Comparison of ENCODE assay signal across 30 mouse cellular contexts in the genomic region with DNA sequence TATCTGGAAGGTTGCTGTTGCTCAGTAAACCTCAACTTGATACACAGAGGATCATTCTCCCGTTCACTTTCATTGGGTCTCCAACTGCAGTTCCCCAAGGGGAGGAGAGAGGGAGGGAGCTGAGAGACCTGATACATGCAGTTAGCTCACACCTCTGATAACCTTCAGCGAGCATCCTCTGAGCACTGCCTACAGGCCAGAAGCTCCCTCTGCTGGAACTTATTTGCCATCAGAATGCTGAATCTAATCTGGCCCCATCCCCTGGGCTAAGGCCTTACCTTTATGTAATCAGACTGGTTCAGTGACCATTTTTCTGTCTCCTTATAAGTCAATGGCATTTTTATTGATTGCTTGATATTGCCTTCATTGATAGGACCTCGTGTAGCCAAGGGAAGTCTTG. TPM values are rescaled to one million over a fixed set of nuclear protein-coding genes. Genes with fewer than 3 reads are reported as not detected.
DNase-seq lines count a peak whose midpoint lies in the region; ATAC-seq and TF ChIP-seq lines count a peak whose summit lies in the region.
"Had no signal": no experiment of that assay in that cellular context is flagged by ENCODE, and none has a peak within 500 bp of the region (broad histone marks: within the 10 kb centered on the region; RNA-seq: fewer than 3 reads in every experiment).

No protein-coding gene starts in this region.

- no peak for ATAC-seq in intestine, postnatal 0 days
- no peak for ATAC-seq in intestine, embryonic 16.5 days
- no peak for ATAC-seq in midbrain, postnatal 0 days (ENCODE audit: low FRiP score)
- ATAC-seq in midbrain, embryonic 11.5 days (ENCODE audit: low FRiP score) = no peak
- no peak for ATAC-seq in stomach, postnatal 0 days (ENCODE audit: low FRiP score, low TSS enrichment)
- ATAC-seq: forebrain, embryonic 15.5 days had no signal

- H3K36me3 ChIP-seq in intestine, postnatal 0 days (ENCODE audit: control insufficient read depth, insufficient read depth) = no peaks in the 10 kb centered on the region
- no peaks in the 10 kb centered on the region for H3K36me3 ChIP-seq in intestine, embryonic 16.5 days (ENCODE audit: control insufficient read depth, insufficient read depth, low read length)
- no peaks in the 10 kb centered on the region for H3K36me3 ChIP-seq in midbrain, postnatal 0 days (ENCODE audit: insufficient read depth, low read length)
- no peaks in the 10 kb centered on the region for H3K36me3 ChIP-seq in midbrain, embryonic 11.5 days (ENCODE audit: control insufficient read depth, insufficient read depth, low read length)
- H3K36me3 ChIP-seq in stomach, postnatal 0 days (ENCODE audit: control insufficient read depth, insufficient read depth, low read length) = no peaks in the 10 kb centered on the region
- H3K36me3 ChIP-seq: forebrain, embryonic 15.5 days; heart, embryonic 13.5 days; hindbrain, embryonic 15.5 days; midbrain, embryonic 12.5 days; neural tube, embryonic 13.5 days; stomach, embryonic 15.5 days had no signal

- DNase-seq in cerebellum, adult 2 months = peak in 1 of 2 experiments; percentile 36
- DNase-seq in cerebellum, adult 11 months = no peak
- no peak for DNase-seq in midbrain, postnatal 0 days (ENCODE audit: low spot score)
- DNase-seq in midbrain, embryonic 11.5 days (ENCODE audit: low spot score, missing footprints) = no peak
- no peak for DNase-seq in stomach, postnatal 0 days (ENCODE audit: low spot score)
- no peak for DNase-seq in ovary, postnatal 14 days (ENCODE audit: low spot score)
- DNase-seq: adrenal gland, adult 8-10 months; cerebellum, postnatal 25 days; gastrocnemius, adult 2 months; gastrocnemius, postnatal 36 days; heart, adult 2 months; heart, postnatal 10 days; kidney, adult 8-10 months; kidney, postnatal 25 days; layer of hippocampus, postnatal 36 days; liver; lung, embryonic 14.5 days; thymus, postnatal 25 days had no signal

- 74% methylated on average over 3 of the region's 3 CpGs for WGBS in cerebellum, adult 2 months
- 30% methylated on average over 3 of the region's 3 CpGs for WGBS in intestine, postnatal 0 days
- 35% methylated on average over 3 of the region's 3 CpGs for WGBS in intestine, embryonic 16.5 days
- WGBS in midbrain, postnatal 0 days = 71% methylated on average over 3 of the region's 3 CpGs
- whole genome bisulfite sequencing in midbrain, embryonic 11.5 days = 61% methylated on average over 3 of the region's 3 CpGs
- WGBS in stomach, postnatal 0 days = 49% methylated on average over 3 of the region's 3 CpGs

- TF ChIP-seq EP300 in stomach, postnatal 0 days (optimal IDR thresholded peaks at IDR 0.05) = no peak

- peaks cover 4% of the 10 kb centered on the region; the same call in 1 of the 2 replicates for H3K4me1 ChIP-seq in cerebellum, adult 2 months (ENCODE audit: control insufficient read depth, insufficient read depth, low read length)
- no peaks in the 10 kb centered on the region for H3K4me1 ChIP-seq in intestine, postnatal 0 days (replicated peaks; ENCODE audit: control insufficient read depth, insufficient read depth, low read length)
- H3K4me1 ChIP-seq in intestine, embryonic 16.5 days (ENCODE audit: control insufficient read depth, insufficient read depth, low read length) = no peaks in the 10 kb centered on the region
- no peaks in the 10 kb centered on the region for H3K4me1 ChIP-seq in midbrain, postnatal 0 days (ENCODE audit: insufficient read depth, low read length)
- H3K4me1 ChIP-seq in midbrain, embryonic 11.5 days (ENCODE audit: control insufficient read depth, insufficient read depth, low read length) = no peaks in the 10 kb centered on the region
- no peaks in the 10 kb centered on the region for H3K4me1 ChIP-seq in stomach, postnatal 0 days (replicated peaks; ENCODE audit: control insufficient read depth, insufficient read depth)
- H3K4me1 ChIP-seq: forebrain, embryonic 15.5 days; heart, embryonic 13.5 days; hindbrain, embryonic 15.5 days; midbrain, embryonic 12.5 days; neural tube, embryonic 13.5 days; stomach, embryonic 15.5 days had no signal

- no peak overlapping the region for H3K9ac ChIP-seq in intestine, postnatal 0 days (ENCODE audit: low read depth, low read length)
- H3K9ac ChIP-seq in intestine, embryonic 16.5 days (ENCODE audit: low read depth, low read length) = no peak overlapping the region
- H3K9ac ChIP-seq in midbrain, postnatal 0 days (replicated peaks; ENCODE audit: low read length, poor library complexity, severe bottlenecking) = no peak overlapping the region
- H3K9ac ChIP-seq in midbrain, embryonic 11.5 days (ENCODE audit: low read length) = no peak overlapping the region
- H3K9ac ChIP-seq in stomach, postnatal 0 days (ENCODE audit: low read length) = no peak overlapping the region
- H3K9ac ChIP-seq: forebrain, embryonic 15.5 days; heart, embryonic 13.5 days; hindbrain, embryonic 15.5 days; liver, embryonic 14.5 days; lung, embryonic 14.5 days; midbrain, embryonic 12.5 days; neural tube, embryonic 13.5 days; stomach, embryonic 15.5 days had no signal

- H3K27ac ChIP-seq in cerebellum, adult 2 months (ENCODE audit: insufficient read depth, low read length) = no peak overlapping the region
- no peak overlapping the region for H3K27ac ChIP-seq in intestine, postnatal 0 days (ENCODE audit: low read depth, low read length)
- no peak overlapping the region for H3K27ac ChIP-seq in intestine, embryonic 16.5 days (ENCODE audit: low read length)
- H3K27ac ChIP-seq in midbrain, postnatal 0 days (ENCODE audit: low read depth, low read length) = no peak overlapping the region
- no peak overlapping the region for H3K27ac ChIP-seq in midbrain, embryonic 11.5 days (ENCODE audit: low read depth, low read length)
- H3K27ac ChIP-seq in stomach, postnatal 0 days (replicated peaks) = no peak overlapping the region
- H3K27ac ChIP-seq: forebrain, embryonic 15.5 days; gastrocnemius, adult 2 months; heart, adult 2 months; heart, embryonic 13.5 days; hindbrain, embryonic 15.5 days; liver, embryonic 14.5 days; midbrain, embryonic 12.5 days; neural tube, embryonic 13.5 days; stomach, embryonic 15.5 days had no signal

- TF ChIP-seq POLR2A in cerebellum, adult 2 months (IDR thresholded peaks at IDR 0.05; ENCODE audit: borderline replicate concordance, insufficient read depth, low read length) = no peak

- peak; percentile 31; the same call in 1 of the 2 replicates for TF ChIP-seq CTCF in cerebellum, adult 2 months (IDR thresholded peaks at IDR 0.05; ENCODE audit: borderline replicate concordance, insufficient read depth, low read depth, low read length)
- TF ChIP-seq CTCF in intestine, postnatal 0 days (IDR thresholded peaks at IDR 0.05; ENCODE audit: low read depth) = peak; percentile 9; the same call in 1 of the 2 replicates
- peak; percentile 42; the same call in 1 of the 2 replicates for TF ChIP-seq CTCF in midbrain, postnatal 0 days (IDR thresholded peaks at IDR 0.05)
- peak; percentile 17; the same call in 1 of the 2 replicates for TF ChIP-seq CTCF in stomach, postnatal 0 days (IDR thresholded peaks at IDR 0.05; ENCODE audit: low read depth)

- no peak overlapping the region for H3K4me3 ChIP-seq in cerebellum, adult 2 months (replicated peaks; ENCODE audit: insufficient read depth, low read depth, low read length)
- no peak overlapping the region for H3K4me3 ChIP-seq in intestine, postnatal 0 days (ENCODE audit: low read depth, low read length)
- H3K4me3 ChIP-seq in intestine, embryonic 16.5 days (ENCODE audit: low read length) = no peak overlapping the region
- H3K4me3 ChIP-seq in midbrain, postnatal 0 days (ENCODE audit: low read depth, low read length) = no peak overlapping the region
- no peak overlapping the region for H3K4me3 ChIP-seq in midbrain, embryonic 11.5 days (ENCODE audit: low read depth, low read length)
- H3K4me3 ChIP-seq in stomach, postnatal 0 days (ENCODE audit: low read depth, low read length) = no peak overlapping the region
- H3K4me3 ChIP-seq: forebrain, embryonic 15.5 days; gastrocnemius, adult 2 months; heart, adult 2 months; heart, embryonic 13.5 days; hindbrain, embryonic 15.5 days; midbrain, embryonic 12.5 days; neural tube, embryonic 13.5 days; stomach, embryonic 15.5 days had no signal

- no peak overlapping the region for H3K4me2 ChIP-seq in intestine, postnatal 0 days (replicated peaks; ENCODE audit: low read depth)
- no peak overlapping the region for H3K4me2 ChIP-seq in intestine, embryonic 16.5 days (ENCODE audit: low read depth, low read length)
- no peak overlapping the region for H3K4me2 ChIP-seq in midbrain, postnatal 0 days (ENCODE audit: low read depth, low read length, poor library complexity, severe bottlenecking)
- H3K4me2 ChIP-seq in midbrain, embryonic 11.5 days = no peak overlapping the region
- no peak overlapping the region for H3K4me2 ChIP-seq in stomach, postnatal 0 days (replicated peaks; ENCODE audit: low read depth)
- H3K4me2 ChIP-seq: forebrain, embryonic 15.5 days; heart, embryonic 13.5 days; hindbrain, embryonic 15.5 days; lung, embryonic 14.5 days; midbrain, embryonic 12.5 days; neural tube, embryonic 13.5 days; stomach, embryonic 15.5 days had no signal

- H3K27me3 ChIP-seq in cerebellum, adult 2 months (ENCODE audit: control insufficient read depth, insufficient read depth, low read length) = no peaks in the 10 kb centered on the region
- H3K27me3 ChIP-seq in intestine, postnatal 0 days (replicated peaks; ENCODE audit: control insufficient read depth, insufficient read depth, low read length) = no peaks in the 10 kb centered on the region
- H3K27me3 ChIP-seq in intestine, embryonic 16.5 days (replicated peaks; ENCODE audit: control insufficient read depth, insufficient read depth, low read length) = no peaks in the 10 kb centered on the region
- no peaks in the 10 kb centered on the region for H3K27me3 ChIP-seq in midbrain, postnatal 0 days (ENCODE audit: insufficient read depth, low read length)
- no peaks in the 10 kb centered on the region for H3K27me3 ChIP-seq in midbrain, embryonic 11.5 days (ENCODE audit: control insufficient read depth, insufficient read depth, low read length)
- H3K27me3 ChIP-seq in stomach, postnatal 0 days (ENCODE audit: control insufficient read depth, insufficient read depth, low read length) = no peaks in the 10 kb centered on the region
- H3K27me3 ChIP-seq: CH12.LX; forebrain, embryonic 15.5 days; heart, embryonic 13.5 days; hindbrain, embryonic 15.5 days; midbrain, embryonic 12.5 days; neural tube, embryonic 13.5 days; stomach, embryonic 15.5 days had no signal

- H3K9me3 ChIP-seq in intestine, postnatal 0 days (ENCODE audit: control insufficient read depth) = no peaks in the 10 kb centered on the region
- no peaks in the 10 kb centered on the region for H3K9me3 ChIP-seq in intestine, embryonic 16.5 days (ENCODE audit: control insufficient read depth, low read length)
- no peaks in the 10 kb centered on the region for H3K9me3 ChIP-seq in midbrain, postnatal 0 days (ENCODE audit: low read length)
- H3K9me3 ChIP-seq in midbrain, embryonic 11.5 days (ENCODE audit: control insufficient read depth, low read length) = no peaks in the 10 kb centered on the region; the same call in 1 of the 2 replicates
- H3K9me3 ChIP-seq in stomach, postnatal 0 days (ENCODE audit: control insufficient read depth, low read length) = no peaks in the 10 kb centered on the region
- H3K9me3 ChIP-seq: forebrain, embryonic 15.5 days; heart, embryonic 13.5 days; hindbrain, embryonic 15.5 days; neural tube, embryonic 13.5 days; stomach, embryonic 15.5 days had no signal

RNA-seq across cellular contexts. Expression of a gene that starts 29.5 kb away (rescaled TPM):
- polyA plus RNA-seq in cerebellum, adult 2 months (2012; rRNA removed) = 14.0 TPM in 2 replicates
- 0.07 and 0.18 TPM in 2 replicates for polyA plus RNA-seq in intestine, postnatal 0 days (2015; fragmentation: Nextera tagmentation; extraction: Ambion mirVana)
- polyA plus RNA-seq in intestine, embryonic 16.5 days (2015; fragmentation: Nextera tagmentation; extraction: Ambion mirVana) = 0.18 and 0.39 TPM in 2 replicates
- total RNA-seq in midbrain, postnatal 0 days (2014; rRNA removed) = 37.9 and 40.0 TPM in 2 replicates
- polyA plus RNA-seq in midbrain, postnatal 0 days (2015; fragmentation: Nextera tagmentation; extraction: Ambion mirVana) = 8.7 and 10.2 TPM in 2 replicates
- 15.0 and 16.3 TPM in 2 replicates for polyA plus RNA-seq in midbrain, embryonic 11.5 days (2014; fragmentation: Nextera tagmentation; extraction: Ambion mirVana)
- 1.7 and 2.5 TPM in 2 replicates for polyA plus RNA-seq in stomach, postnatal 0 days (2015; fragmentation: Nextera tagmentation; extraction: Ambion mirVana)
- total RNA-seq: CH12.LX; hematopoietic stem cell, adult 5-6 weeks; megakaryocyte progenitor cell, adult 5-6 weeks had no signal
